Mouse (Mus musculus): ENCODE measurements around the gene Camta1. TPM values are rescaled to one million over a fixed set of nuclear protein-coding genes. Genes with fewer than 3 reads are reported as not detected.
A peak's percentile ranks its signal among the peaks of the same experiment; 100 is the strongest.

Camta1 gene
- polyA plus RNA-seq, 1 experiment from 2014 or later, result 171 TPM

GRCm38 (mm10) chr4:151535916-151536450, 325.7 kb downstream of the Camta1 start:
- Histone ChIP-seq H3K9me3 (ENCODE audit: control insufficient read depth, low read length) (no peaks in the 10 kb centered on the region), H3K27me3 (ENCODE audit: control insufficient read depth, insufficient read depth, low read length) (no peaks in the 10 kb centered on the region), H3K9ac (no peak overlapping the region), H3K4me1 (replicated peaks; ENCODE audit: control insufficient read depth, insufficient read depth, low read length) (peaks cover 44% of the 10 kb centered on the region), H3K36me3 (replicated peaks; ENCODE audit: control insufficient read depth, insufficient read depth) (no peaks in the 10 kb centered on the region), H3K4me2 (replicated peaks) (no peak overlapping the region), H3K4me3 (replicated peaks; ENCODE audit: low read length) (no peak overlapping the region), H3K27ac (peak overlapping the region; percentile 36; the same call in 1 of the 2 replicates)
- DNase-seq (ENCODE audit: low spot score) (peak; percentile 56), ATAC-seq (ENCODE audit: low FRiP score) (no peak)
- WGBS, result 32% methylated on average over 9 of the region's 9 CpGs

DNA sequence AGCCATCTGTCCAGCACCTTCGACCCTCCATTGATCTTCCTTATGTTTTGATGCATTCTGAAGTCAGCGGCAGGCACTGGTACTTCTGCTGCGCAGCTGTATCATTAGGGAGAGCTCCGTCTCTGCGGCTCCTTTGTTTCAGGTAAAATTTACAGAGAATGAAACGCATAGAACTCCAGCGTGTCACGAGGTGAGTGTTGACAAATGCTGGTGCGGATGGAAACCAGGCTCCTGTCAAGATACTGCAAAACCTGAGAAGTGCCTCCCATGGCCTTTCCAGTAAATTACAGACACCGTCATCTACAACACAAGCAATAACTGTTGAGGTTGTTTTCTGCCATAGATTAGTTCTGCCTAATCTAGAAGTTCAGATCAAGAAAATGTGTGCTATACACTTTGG, 328.2 kb downstream of the Camta1 start:
- Histone ChIP-seq H3K4me2 (replicated peaks) (no peak overlapping the region), H3K9me3 (ENCODE audit: control insufficient read depth, low read length) (no peaks in the 10 kb centered on the region), H3K4me3 (replicated peaks; ENCODE audit: low read length) (no peak overlapping the region), H3K27ac (0 out of 2 replicates have a peak overlapping the region, but pooled peaks have one; percentile 33), H3K36me3 (replicated peaks; ENCODE audit: control insufficient read depth, insufficient read depth) (no peaks in the 10 kb centered on the region), H3K4me1 (replicated peaks; ENCODE audit: control insufficient read depth, insufficient read depth, low read length) (peaks cover 22% of the 10 kb centered on the region), H3K27me3 (ENCODE audit: control insufficient read depth, insufficient read depth, low read length) (no peaks in the 10 kb centered on the region), H3K9ac (no peak overlapping the region)
- ATAC-seq (ENCODE audit: low FRiP score) (no peak), DNase-seq (ENCODE audit: low spot score) (no peak)
- WGBS, result 72% methylated on average over 10 of the region's 10 CpGs

GRCm38 (mm10) chr4:151528436-151528835, 333.2 kb downstream of the Camta1 start:
- Histone ChIP-seq H3K4me2 (replicated peaks) (no peak overlapping the region), H3K4me1 (replicated peaks; ENCODE audit: control insufficient read depth, insufficient read depth, low read length) (no peaks in the 10 kb centered on the region), H3K27ac (no peak overlapping the region), H3K27me3 (ENCODE audit: control insufficient read depth, insufficient read depth, low read length) (no peaks in the 10 kb centered on the region), H3K9me3 (ENCODE audit: control insufficient read depth, low read length) (no peaks in the 10 kb centered on the region), H3K4me3 (replicated peaks; ENCODE audit: low read length) (no peak overlapping the region), H3K36me3 (replicated peaks; ENCODE audit: control insufficient read depth, insufficient read depth) (no peaks in the 10 kb centered on the region), H3K9ac (no peak overlapping the region)
- no peak for ATAC-seq (ENCODE audit: low FRiP score)
- no peak for DNase-seq (ENCODE audit: low spot score)
- WGBS, result 97% methylated on average over 4 of the region's 4 CpGs

DNA sequence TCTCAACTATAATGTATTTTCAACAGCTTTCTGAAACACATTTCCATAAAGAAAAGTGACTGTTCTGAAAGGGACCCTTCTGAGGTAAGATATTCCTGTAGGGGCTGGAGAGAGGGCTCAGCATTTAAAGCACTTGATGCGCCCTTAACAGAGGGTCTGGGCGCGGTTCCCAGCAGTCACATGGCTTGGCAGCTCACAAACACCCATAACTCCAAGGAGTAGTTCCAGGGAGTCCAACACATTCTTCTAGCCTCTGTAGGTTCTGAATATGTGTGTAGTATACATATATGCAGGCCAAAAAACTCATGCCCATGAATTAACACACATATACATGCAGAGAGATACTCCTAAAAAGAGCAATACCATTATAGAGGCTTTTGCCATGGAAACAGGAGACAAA, 333.9 kb downstream of the Camta1 start:
- no peaks in the 10 kb centered on the region for H3K36me3 ChIP-seq (replicated peaks; ENCODE audit: control insufficient read depth, insufficient read depth)
- 91% methylated on average over 3 of the region's 3 CpGs for WGBS
- H3K27me3 ChIP-seq (ENCODE audit: control insufficient read depth, insufficient read depth, low read length), result no peaks in the 10 kb centered on the region
- ATAC-seq (ENCODE audit: low FRiP score) (no peak), DNase-seq (ENCODE audit: low spot score) (no peak)
- H3K9ac ChIP-seq, result no peak overlapping the region
- no peak overlapping the region for H3K4me3 ChIP-seq (replicated peaks; ENCODE audit: low read length)
- no peak overlapping the region for H3K4me2 ChIP-seq (replicated peaks)
- H3K4me1 ChIP-seq (replicated peaks; ENCODE audit: control insufficient read depth, insufficient read depth, low read length), result no peaks in the 10 kb centered on the region
- H3K9me3 ChIP-seq (ENCODE audit: control insufficient read depth, low read length), result no peaks in the 10 kb centered on the region
- no peak overlapping the region for H3K27ac ChIP-seq

DNA sequence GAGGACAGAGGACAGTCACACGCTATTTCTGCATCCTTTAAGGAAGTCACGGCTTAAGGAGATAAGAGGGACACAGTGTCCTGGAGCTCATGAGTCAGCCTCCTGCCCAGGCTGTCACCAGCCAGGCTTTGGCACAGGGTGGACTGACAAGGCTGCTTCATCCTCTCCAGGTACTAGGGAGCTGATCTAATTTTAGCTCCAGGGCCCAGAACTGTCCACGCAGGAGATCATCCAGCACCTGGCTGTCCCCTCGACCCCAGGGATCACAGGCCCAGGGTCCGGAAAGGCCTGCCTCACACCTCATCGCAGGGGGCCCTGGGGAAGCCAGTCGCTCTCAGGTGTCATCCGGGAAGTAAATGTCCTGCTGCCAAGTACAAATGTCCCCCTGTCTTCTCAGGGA, 341.6 kb downstream of the Camta1 start:
- H3K27me3 ChIP-seq (ENCODE audit: control insufficient read depth, insufficient read depth, low read length), result no peaks in the 10 kb centered on the region
- no peak overlapping the region for H3K27ac ChIP-seq
- H3K36me3 ChIP-seq (replicated peaks; ENCODE audit: control insufficient read depth, insufficient read depth), result no peaks in the 10 kb centered on the region
- ATAC-seq (ENCODE audit: low FRiP score), result 0 out of 2 replicates have a peak, but pooled peaks have one; percentile 4
- peaks cover 12% of the 10 kb centered on the region; the same call in 1 of the 2 replicates for H3K4me1 ChIP-seq (replicated peaks; ENCODE audit: control insufficient read depth, insufficient read depth, low read length)
- WGBS, result 31% methylated on average over 8 of the region's 8 CpGs
- no peak overlapping the region for H3K4me3 ChIP-seq (replicated peaks; ENCODE audit: low read length)
- H3K4me2 ChIP-seq (replicated peaks), result no peak overlapping the region
- no peak overlapping the region for H3K9ac ChIP-seq
- DNase-seq (ENCODE audit: low spot score), result no peak
- H3K9me3 ChIP-seq (ENCODE audit: control insufficient read depth, low read length), result no peaks in the 10 kb centered on the region

DNA sequence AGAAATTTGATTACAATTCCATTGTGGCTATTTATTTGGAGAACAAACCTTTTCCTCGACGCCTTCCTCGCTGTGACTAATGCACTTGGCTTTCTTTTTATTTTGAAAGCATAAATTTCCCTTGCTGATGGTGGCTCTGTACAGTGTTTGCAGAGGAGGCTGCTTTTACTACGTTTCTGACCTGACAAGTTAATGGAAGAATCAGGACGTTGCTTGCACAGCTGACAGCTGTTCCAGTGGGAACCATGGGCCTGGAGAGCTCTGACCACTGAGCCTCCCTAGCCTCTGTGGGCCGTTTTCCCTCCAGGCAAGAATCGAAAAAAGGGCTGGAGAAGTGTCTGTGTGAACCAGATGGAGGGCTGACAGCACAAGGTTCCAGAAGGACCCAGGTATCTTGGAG, 342.7 kb downstream of the Camta1 start:
- ATAC-seq (ENCODE audit: low FRiP score) (no peak), DNase-seq (ENCODE audit: low spot score) (no peak)
- Histone ChIP-seq H3K4me3 (replicated peaks; ENCODE audit: low read length) (no peak overlapping the region), H3K9me3 (ENCODE audit: control insufficient read depth, low read length) (no peaks in the 10 kb centered on the region), H3K36me3 (replicated peaks; ENCODE audit: control insufficient read depth, insufficient read depth) (no peaks in the 10 kb centered on the region), H3K4me2 (replicated peaks) (no peak overlapping the region), H3K9ac (no peak overlapping the region), H3K27ac (no peak overlapping the region), H3K27me3 (ENCODE audit: control insufficient read depth, insufficient read depth, low read length) (no peaks in the 10 kb centered on the region), H3K4me1 (replicated peaks; ENCODE audit: control insufficient read depth, insufficient read depth, low read length) (peaks cover 12% of the 10 kb centered on the region; the same call in 1 of the 2 replicates)
- WGBS, result 55% methylated on average over 7 of the region's 7 CpGs

- H3K27me3 ChIP-seq (ENCODE audit: control insufficient read depth, insufficient read depth, low read length), result no peaks in the 10 kb centered on the region
- no peaks in the 10 kb centered on the region for H3K9me3 ChIP-seq (ENCODE audit: control insufficient read depth, low read length)
- H3K9ac ChIP-seq, result no peak overlapping the region
- peaks cover 12% of the 10 kb centered on the region; the same call in 1 of the 2 replicates for H3K4me1 ChIP-seq (replicated peaks; ENCODE audit: control insufficient read depth, insufficient read depth, low read length)
- peak overlapping the region; percentile 71 for H3K27ac ChIP-seq
- WGBS, result 21% methylated on average over 11 of the region's 11 CpGs
- H3K4me3 ChIP-seq (replicated peaks; ENCODE audit: low read length), result no peak overlapping the region
- no peak overlapping the region for H3K4me2 ChIP-seq (replicated peaks)
- ATAC-seq (ENCODE audit: low FRiP score) (peak; percentile 54; the same call in 1 of the 2 replicates), DNase-seq (ENCODE audit: low spot score) (peak; percentile 57)
- no peaks in the 10 kb centered on the region for H3K36me3 ChIP-seq (replicated peaks; ENCODE audit: control insufficient read depth, insufficient read depth)
Measured at GRCm38 (mm10) chr4:151516998-151517799, 344.5 kb downstream of the Camta1 start.

DNA sequence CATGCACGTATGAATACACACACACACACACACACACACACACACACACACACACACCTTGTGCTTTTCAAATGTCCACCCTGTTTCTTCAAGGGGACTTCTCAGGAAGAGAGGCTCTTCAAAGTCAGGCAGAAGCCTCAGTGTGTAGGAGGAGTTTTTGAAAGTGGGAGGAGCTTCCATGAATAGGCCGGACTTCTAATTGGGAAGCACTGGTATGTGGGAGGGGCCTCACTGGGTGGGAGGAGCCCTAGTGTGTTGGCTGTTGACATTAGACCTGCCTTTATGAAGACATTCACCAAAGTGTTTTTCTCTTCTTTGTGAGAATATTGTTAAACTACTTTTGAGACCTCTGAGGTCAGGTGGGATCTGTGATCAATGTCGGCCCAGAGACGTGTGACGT, 346.4 kb downstream of the Camta1 start:
- no peak overlapping the region for H3K4me2 ChIP-seq (replicated peaks)
- no peak for DNase-seq (ENCODE audit: low spot score)
- ATAC-seq (ENCODE audit: low FRiP score), result no peak
- no peak overlapping the region for H3K9ac ChIP-seq
- H3K4me3 ChIP-seq (replicated peaks; ENCODE audit: low read length), result no peak overlapping the region
- WGBS, result 91% methylated on average over 5 of the region's 5 CpGs
- no peak overlapping the region for H3K27ac ChIP-seq
- H3K4me1 ChIP-seq (replicated peaks; ENCODE audit: control insufficient read depth, insufficient read depth, low read length), result peaks cover 16% of the 10 kb centered on the region; the same call in 1 of the 2 replicates
- H3K9me3 ChIP-seq (ENCODE audit: control insufficient read depth, low read length), result no peaks in the 10 kb centered on the region
- no peaks in the 10 kb centered on the region for H3K36me3 ChIP-seq (replicated peaks; ENCODE audit: control insufficient read depth, insufficient read depth)
- no peaks in the 10 kb centered on the region for H3K27me3 ChIP-seq (ENCODE audit: control insufficient read depth, insufficient read depth, low read length)

- peaks cover 5% of the 10 kb centered on the region; the same call in 1 of the 2 replicates for H3K4me1 ChIP-seq (replicated peaks; ENCODE audit: control insufficient read depth, insufficient read depth, low read length)
- no peak overlapping the region for H3K27ac ChIP-seq
- no peaks in the 10 kb centered on the region for H3K9me3 ChIP-seq (ENCODE audit: control insufficient read depth, low read length)
- H3K4me3 ChIP-seq (replicated peaks; ENCODE audit: low read length), result no peak overlapping the region
- no peak for ATAC-seq (ENCODE audit: low FRiP score)
- WGBS, result 77% methylated on average over 4 of the region's 4 CpGs
- no peak overlapping the region for H3K9ac ChIP-seq
- no peaks in the 10 kb centered on the region for H3K36me3 ChIP-seq (replicated peaks; ENCODE audit: control insufficient read depth, insufficient read depth)
- H3K27me3 ChIP-seq (ENCODE audit: control insufficient read depth, insufficient read depth, low read length), result no peaks in the 10 kb centered on the region
- DNase-seq (ENCODE audit: low spot score), result no peak
- H3K4me2 ChIP-seq (replicated peaks), result no peak overlapping the region
Measured at GRCm38 (mm10) chr4:151511092-151511491, 350.6 kb downstream of the Camta1 start.
